Mouse (Mus musculus): ENCODE measurements around the gene Gpr132. TPM values are rescaled to one million over a fixed set of nuclear protein-coding genes. Genes with fewer than 3 reads are reported as not detected.

The Gpr132 gene
- polyA plus RNA-seq, 1 experiment = 0.02 TPM

- no peak overlapping the region for H3K4me2 ChIP-seq (ENCODE audit: low read depth)
- no peaks in the 10 kb centered on the region for H3K36me3 ChIP-seq (ENCODE audit: control insufficient read depth, insufficient read depth)
- no peak overlapping the region for H3K4me3 ChIP-seq
- H3K79me2 ChIP-seq (ENCODE audit: control insufficient read depth, insufficient read depth) = no peaks in the 10 kb centered on the region
- no peak overlapping the region for H3ac ChIP-seq (ENCODE audit: control insufficient read depth, insufficient read length)
- no peak for TF ChIP-seq POLR2AphosphoS2 (IDR thresholded peaks at IDR 0.05; ENCODE audit: insufficient read length, low read depth)
- TF ChIP-seq CEBPB (IDR thresholded peaks at IDR 0.05; ENCODE audit: insufficient read depth, poor library complexity, severe bottlenecking) = no peak
- no peak for TF ChIP-seq MYOD1 (IDR thresholded peaks at IDR 0.05; ENCODE audit: control insufficient read depth in 1 of 3, insufficient read length in 2 of 3, low read depth in 2 of 3)
- no peak for TF ChIP-seq MYOG (IDR thresholded peaks at IDR 0.05; ENCODE audit: control insufficient read depth in 1 of 3, insufficient read depth in 1 of 3, insufficient read length in 2 of 3, low read depth in 2 of 3)
- TF ChIP-seq SRF (IDR thresholded peaks at IDR 0.05; ENCODE audit: control insufficient read depth, insufficient read length, low read depth) = no peak
- TF ChIP-seq POLR2A (IDR thresholded peaks at IDR 0.05; ENCODE audit: insufficient read length, low read depth) = no peak
- TF ChIP-seq REST (IDR thresholded peaks at IDR 0.05; ENCODE audit: insufficient read depth, insufficient read length) = no peak
- no peak for TF ChIP-seq TCF3 (IDR thresholded peaks at IDR 0.05; ENCODE audit: insufficient read length, low read depth)
- TF ChIP-seq MAX (IDR thresholded peaks at IDR 0.05; ENCODE audit: low read depth) = no peak
- TF ChIP-seq USF1 (IDR thresholded peaks at IDR 0.05; ENCODE audit: low read depth) = no peak
- TF ChIP-seq E2F4 (IDR thresholded peaks at IDR 0.05; ENCODE audit: insufficient read depth) = no peak
- no peak for TF ChIP-seq TCF12 (IDR thresholded peaks at IDR 0.05; ENCODE audit: insufficient read depth, poor library complexity, severe bottlenecking)
- H3K27me3 ChIP-seq (ENCODE audit: control insufficient read depth, insufficient read depth, insufficient read length) = no peaks in the 10 kb centered on the region
Observed at GRCm38 (mm10) chr12:112871272-112871671, 3.2 kb upstream of the Gpr132 start.

- no peak overlapping the region for H3K4me2 ChIP-seq (ENCODE audit: low read depth)
- TF ChIP-seq SRF (IDR thresholded peaks at IDR 0.05; ENCODE audit: control insufficient read depth, insufficient read length, low read depth) = no peak
- no peak for TF ChIP-seq TCF12 (IDR thresholded peaks at IDR 0.05; ENCODE audit: insufficient read depth, poor library complexity, severe bottlenecking)
- TF ChIP-seq REST (IDR thresholded peaks at IDR 0.05; ENCODE audit: insufficient read depth, insufficient read length) = no peak
- TF ChIP-seq USF1 (IDR thresholded peaks at IDR 0.05; ENCODE audit: low read depth) = no peak
- no peak for TF ChIP-seq E2F4 (IDR thresholded peaks at IDR 0.05; ENCODE audit: insufficient read depth)
- no peak for TF ChIP-seq TCF3 (IDR thresholded peaks at IDR 0.05; ENCODE audit: insufficient read length, low read depth)
- TF ChIP-seq POLR2AphosphoS2 (IDR thresholded peaks at IDR 0.05; ENCODE audit: insufficient read length, low read depth) = no peak
- TF ChIP-seq MAX (IDR thresholded peaks at IDR 0.05; ENCODE audit: low read depth) = no peak
- no peak for TF ChIP-seq POLR2A (IDR thresholded peaks at IDR 0.05; ENCODE audit: insufficient read length, low read depth)
- TF ChIP-seq CEBPB (IDR thresholded peaks at IDR 0.05; ENCODE audit: insufficient read depth, poor library complexity, severe bottlenecking) = no peak
- TF ChIP-seq MYOD1 (IDR thresholded peaks at IDR 0.05; ENCODE audit: control insufficient read depth in 1 of 3, insufficient read length in 2 of 3, low read depth in 2 of 3) = no peak
- TF ChIP-seq MYOG (IDR thresholded peaks at IDR 0.05; ENCODE audit: control insufficient read depth in 1 of 3, insufficient read depth in 1 of 3, insufficient read length in 2 of 3, low read depth in 2 of 3) = no peak
- H3K79me2 ChIP-seq (ENCODE audit: control insufficient read depth, insufficient read depth) = no peaks in the 10 kb centered on the region
- no peaks in the 10 kb centered on the region for H3K36me3 ChIP-seq (ENCODE audit: control insufficient read depth, insufficient read depth)
- no peak overlapping the region for H3K4me3 ChIP-seq
- H3K27me3 ChIP-seq (ENCODE audit: control insufficient read depth, insufficient read depth, insufficient read length) = no peaks in the 10 kb centered on the region
- no peak overlapping the region for H3ac ChIP-seq (ENCODE audit: control insufficient read depth, insufficient read length)
Observed at GRCm38 (mm10) chr12:112870775-112871174, 2.7 kb upstream of the Gpr132 start.

GRCm38 (mm10) chr12:112869783-112870204 is 1.8 kb upstream of the Gpr132 start:
- TF ChIP-seq MYOD1 (IDR thresholded peaks at IDR 0.05; ENCODE audit: control insufficient read depth in 1 of 3, insufficient read length in 2 of 3, low read depth in 2 of 3) (no peak), SRF (IDR thresholded peaks at IDR 0.05; ENCODE audit: control insufficient read depth, insufficient read length, low read depth) (no peak), MAX (IDR thresholded peaks at IDR 0.05; ENCODE audit: low read depth) (no peak), POLR2A (IDR thresholded peaks at IDR 0.05; ENCODE audit: insufficient read length, low read depth) (no peak), USF1 (IDR thresholded peaks at IDR 0.05; ENCODE audit: low read depth) (no peak), POLR2AphosphoS2 (IDR thresholded peaks at IDR 0.05; ENCODE audit: insufficient read length, low read depth) (no peak), CEBPB (IDR thresholded peaks at IDR 0.05; ENCODE audit: insufficient read depth, poor library complexity, severe bottlenecking) (no peak)

GRCm38 (mm10) chr12:112867106-112867674 is 838 bp downstream of the Gpr132 start:
- TF ChIP-seq POLR2A (IDR thresholded peaks at IDR 0.05; ENCODE audit: insufficient read length, low read depth) (no peak), MAX (IDR thresholded peaks at IDR 0.05; ENCODE audit: low read depth) (no peak), MYOD1 (IDR thresholded peaks at IDR 0.05; ENCODE audit: control insufficient read depth in 1 of 3, insufficient read length in 2 of 3, low read depth in 2 of 3) (no peak), E2F4 (IDR thresholded peaks at IDR 0.05; ENCODE audit: insufficient read depth) (no peak)
- Histone ChIP-seq H3ac (ENCODE audit: control insufficient read depth, insufficient read length) (no peak overlapping the region), H3K4me3 (no peak overlapping the region), H3K27me3 (ENCODE audit: control insufficient read depth, insufficient read depth, insufficient read length) (no peaks in the 10 kb centered on the region), H3K36me3 (ENCODE audit: control insufficient read depth, insufficient read depth) (no peaks in the 10 kb centered on the region), H3K79me2 (ENCODE audit: control insufficient read depth, insufficient read depth) (no peaks in the 10 kb centered on the region), H3K4me2 (ENCODE audit: low read depth) (peak overlapping the region; percentile 36)

More at GRCm38 (mm10) chr12:112869783-112870204, 1.8 kb upstream of the Gpr132 start:
- no peak overlapping the region for H3K4me3 ChIP-seq
- H3K36me3 ChIP-seq (ENCODE audit: control insufficient read depth, insufficient read depth) = no peaks in the 10 kb centered on the region
- no peaks in the 10 kb centered on the region for H3K27me3 ChIP-seq (ENCODE audit: control insufficient read depth, insufficient read depth, insufficient read length)
- no peak overlapping the region for H3K4me2 ChIP-seq (ENCODE audit: low read depth)
- no peak overlapping the region for H3ac ChIP-seq (ENCODE audit: control insufficient read depth, insufficient read length)
- H3K79me2 ChIP-seq (ENCODE audit: control insufficient read depth, insufficient read depth) = no peaks in the 10 kb centered on the region

- TF ChIP-seq MYOD1 (IDR thresholded peaks at IDR 0.05; ENCODE audit: control insufficient read depth in 1 of 3, insufficient read length in 2 of 3, low read depth in 2 of 3) (peak in 1 of 3 experiments; percentile 16), MYOG (IDR thresholded peaks at IDR 0.05; ENCODE audit: control insufficient read depth in 1 of 3, insufficient read depth in 1 of 3, insufficient read length in 2 of 3, low read depth in 2 of 3) (peak in 1 of 3 experiments; percentile 47), POLR2AphosphoS2 (IDR thresholded peaks at IDR 0.05; ENCODE audit: insufficient read length, low read depth) (no peak)
- no peaks in the 10 kb centered on the region for H3K27me3 ChIP-seq (ENCODE audit: control insufficient read depth, insufficient read depth, insufficient read length)
- no peaks in the 10 kb centered on the region for H3K79me2 ChIP-seq (ENCODE audit: control insufficient read depth, insufficient read depth)
- H3K4me2 ChIP-seq (ENCODE audit: low read depth) = peak overlapping the region; percentile 36
- no peak overlapping the region for H3K4me3 ChIP-seq
- no peak overlapping the region for H3ac ChIP-seq (ENCODE audit: control insufficient read depth, insufficient read length)
- no peaks in the 10 kb centered on the region for H3K36me3 ChIP-seq (ENCODE audit: control insufficient read depth, insufficient read depth)
Observed at GRCm38 (mm10) chr12:112866467-112867080, 1.5 kb downstream of the Gpr132 start.

Measured in myocyte (in vitro differentiated cells).